Mouse (Mus musculus): ENCODE data around the gene Plekhg5.
A peak's percentile ranks its signal among the peaks of the same experiment; 100 is the strongest.
"Not testable (repeated sequence)": the region's sequence is repeated elsewhere in the genome, so short reads cannot be mapped to it uniquely, and the experiment has no call there.

Gene Plekhg5

DNA sequence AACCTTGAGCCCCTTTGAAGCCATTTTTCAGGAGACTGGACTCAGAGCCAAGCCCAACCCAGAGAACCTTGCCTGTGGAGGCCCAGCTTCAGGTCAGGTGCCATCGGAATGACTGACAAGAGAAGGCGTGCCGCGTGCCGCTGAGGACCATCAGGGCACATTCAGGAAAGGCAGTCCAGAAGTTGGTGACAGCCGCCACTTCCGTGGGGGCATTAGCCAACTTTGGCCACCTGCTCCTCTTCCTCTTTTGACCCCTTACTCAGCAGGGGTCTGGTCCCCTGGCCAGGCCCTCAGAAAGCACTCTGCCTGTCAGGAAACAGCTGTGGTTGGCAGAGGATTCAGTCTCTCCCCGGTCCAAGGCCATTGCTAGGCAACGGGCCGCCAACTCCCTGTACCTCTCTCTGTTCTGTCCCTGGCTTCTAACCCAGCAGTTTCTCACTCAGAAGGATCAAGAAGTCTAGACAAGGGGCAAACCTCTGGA lies at the start of gene Plekhg5:
TSS of gene Plekhg5 (plus strand) at position 378 of the 481 bp plus-strand sequence.
- no peak for DNase-seq

- DNase-seq, result no peak
Measured at GRCm38 (mm10) chr4:152022506-152022905, 49.8 kb upstream of the Plekhg5 start.

- no peak for DNase-seq
Measured at GRCm38 (mm10) chr4:152024525-152024924, 47.8 kb upstream of the Plekhg5 start.

DNA sequence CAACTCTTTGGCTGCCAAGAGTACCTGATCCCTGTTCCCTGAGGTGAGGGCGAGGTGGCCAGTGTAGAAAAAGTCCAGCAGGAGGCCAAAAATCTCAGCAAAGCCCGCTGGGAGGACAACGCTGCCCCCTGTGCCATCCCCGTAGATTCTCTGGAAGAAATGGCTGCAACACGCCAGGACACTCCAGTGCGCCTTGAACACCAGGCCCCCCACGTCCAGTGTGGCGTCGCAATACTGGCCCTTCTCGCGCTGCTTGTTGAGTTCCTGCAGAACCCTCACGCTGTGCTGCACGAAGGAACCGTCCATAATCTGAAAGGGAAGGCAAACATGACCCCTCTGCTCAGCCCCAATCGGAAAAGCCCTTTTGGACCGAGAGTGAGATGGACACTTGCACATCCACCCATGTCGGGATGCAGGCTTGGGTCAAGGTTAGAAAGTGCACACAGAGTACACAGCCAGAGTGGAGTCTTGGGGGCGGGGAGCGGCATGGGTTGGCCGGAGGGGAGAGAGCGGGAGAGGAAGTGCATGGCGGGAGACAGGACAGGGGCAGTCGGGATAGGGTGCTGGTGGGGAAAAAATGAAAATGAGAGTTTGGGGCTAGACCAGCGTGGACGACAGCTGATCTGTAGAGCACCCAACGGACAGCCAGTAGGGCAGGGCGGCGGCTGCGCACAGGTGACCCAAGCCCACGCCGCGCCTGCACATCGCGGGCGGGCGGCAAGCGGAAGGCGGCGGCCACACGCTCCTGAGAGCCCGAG lies 45.4 kb upstream of the Plekhg5 start:
- DNase-seq, result no peak

GRCm38 (mm10) chr4:152027524-152027923 lies 44.8 kb upstream of the Plekhg5 start, which contains the start of gene Zbtb48:
Gene Zbtb48, minus strand, starts transcription at chr4:152027671.
- peak; percentile 90 for DNase-seq

DNA sequence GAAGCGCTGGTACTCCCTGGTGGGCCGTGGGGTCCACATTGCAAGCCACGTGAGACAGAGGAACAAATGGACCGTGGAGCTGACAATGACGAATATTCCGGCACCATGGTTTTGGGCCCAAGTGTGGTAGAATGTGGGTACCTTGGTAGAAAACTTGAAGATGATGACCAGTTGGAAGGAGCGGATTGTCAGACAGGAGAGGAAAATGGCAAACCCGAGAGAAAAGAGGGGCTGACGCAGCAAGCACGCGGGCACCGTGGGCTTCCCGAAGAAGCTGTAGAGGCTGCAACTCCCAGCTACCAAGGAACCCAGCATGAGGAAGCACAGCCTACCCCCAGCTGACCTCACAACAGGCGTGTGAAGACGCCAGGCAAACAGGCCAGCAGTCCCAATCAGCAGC lies 43.8 kb upstream of the Plekhg5 start:
- no peak for DNase-seq

DNA sequence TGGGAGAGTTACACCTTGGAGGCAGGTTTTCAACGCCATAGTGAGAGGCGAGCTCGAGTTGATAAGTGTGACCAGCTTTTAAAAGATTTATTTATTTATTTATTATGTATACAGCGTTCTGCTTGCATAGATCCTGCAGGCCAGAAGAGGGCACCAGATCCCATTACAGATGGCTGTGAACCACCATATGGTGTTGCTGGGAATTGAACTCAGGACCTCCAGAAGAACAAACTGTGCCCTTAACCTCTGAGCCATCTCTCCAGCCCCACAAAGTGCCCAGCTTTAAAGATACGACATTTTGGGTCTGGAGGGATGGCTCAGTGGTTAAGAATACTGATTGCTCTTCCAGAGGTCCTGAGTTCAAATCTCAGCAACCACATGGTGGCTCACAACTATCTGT lies 43.2 kb upstream of the Plekhg5 start:
- DNase-seq, result no peak

DNA sequence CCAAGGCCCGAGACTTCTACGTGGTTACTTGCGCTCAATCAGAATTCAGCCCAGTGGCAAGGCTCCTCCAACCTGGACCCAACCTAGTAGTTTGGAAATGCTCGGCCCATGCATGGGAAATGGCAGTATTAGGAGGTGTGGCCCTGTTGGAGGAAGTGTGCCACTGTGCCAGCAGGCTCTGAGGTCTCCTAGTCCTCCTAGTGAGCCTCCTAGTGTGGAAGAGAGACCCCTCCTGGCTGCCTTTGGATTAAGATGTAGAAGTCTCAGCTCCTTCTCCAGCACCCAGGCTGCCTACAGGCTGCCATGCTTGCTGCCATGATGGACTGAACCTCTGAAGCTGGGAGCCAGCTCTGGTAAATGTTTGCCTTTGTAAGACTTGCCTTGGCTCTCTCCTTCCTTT lies 42.3 kb upstream of the Plekhg5 start:
- no peak for DNase-seq

DNA sequence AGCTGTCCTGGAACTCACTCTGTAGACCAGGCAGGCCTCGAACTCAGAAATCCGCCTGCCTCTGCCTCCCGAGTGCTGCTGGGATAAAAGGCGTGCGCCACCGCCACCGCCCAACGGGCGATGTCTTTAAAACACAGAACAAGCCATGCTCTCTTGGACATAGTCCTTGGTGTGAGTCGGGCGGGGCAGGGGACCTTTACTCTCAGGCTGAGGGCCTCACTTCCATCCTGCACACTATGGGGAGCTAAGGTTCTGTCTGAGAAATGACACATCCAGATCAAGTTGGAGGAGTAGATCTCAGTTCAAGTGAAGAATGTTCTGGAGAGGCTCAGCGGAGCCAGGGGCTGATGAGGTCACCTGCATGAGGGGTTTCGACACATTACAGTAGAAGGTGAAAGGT lies 39.4 kb upstream of the Plekhg5 start:
- no peak for DNase-seq

- DNase-seq, result not testable (repeated sequence)
Measured at GRCm38 (mm10) chr4:152036464-152036863, 35.8 kb upstream of the Plekhg5 start.

- no peak for DNase-seq
Measured at GRCm38 (mm10) chr4:152038225-152038984, 33.9 kb upstream of the Plekhg5 start, which contains the start of gene Tas1r1. Gene Tas1r1, minus strand, starts transcription at chr4:152038568.

DNA sequence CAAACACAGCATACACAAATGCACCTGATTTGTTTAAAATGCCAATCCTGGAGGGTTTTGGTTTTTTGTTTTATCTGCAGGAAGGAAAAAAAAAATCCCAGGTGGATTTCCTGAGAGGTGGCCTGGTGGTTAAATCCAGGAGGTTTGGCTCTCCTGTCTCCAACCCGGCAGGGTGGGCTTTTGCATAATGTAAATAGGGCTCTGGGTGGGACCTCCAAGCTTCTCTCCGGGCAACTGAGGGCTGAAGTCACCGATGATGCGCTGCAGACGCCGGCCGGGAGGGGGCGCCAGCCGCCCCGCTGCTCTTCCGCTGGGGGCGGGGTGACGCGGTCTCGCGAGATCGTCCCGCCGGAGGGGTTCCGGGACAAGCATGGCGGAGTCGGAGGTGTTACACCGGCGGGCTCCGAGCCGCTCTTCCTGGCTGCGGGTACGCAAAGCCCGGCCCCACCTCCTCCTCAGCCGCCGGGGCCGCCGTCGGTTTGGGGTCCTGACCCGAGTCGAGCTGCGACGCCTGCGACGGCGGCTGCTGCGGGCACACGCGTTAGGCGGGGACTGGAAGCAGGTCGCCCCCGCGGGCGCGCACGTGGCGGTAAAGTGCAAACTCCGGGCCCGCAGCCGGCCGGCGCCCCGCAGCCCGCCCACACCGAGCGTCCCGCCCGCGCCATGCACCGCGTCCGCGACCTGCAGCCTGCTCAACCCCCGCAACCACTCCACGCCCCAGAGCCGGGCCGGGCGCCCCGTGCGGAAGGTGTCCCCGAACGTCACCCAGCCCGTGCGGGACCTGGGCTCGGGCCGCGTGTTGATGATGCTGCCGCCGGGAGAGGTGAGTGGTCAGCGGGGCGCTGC lies 33.1 kb upstream of the Plekhg5 start, which contains the start of gene Nol9:
TSS of gene Nol9 (plus strand) at position 337 of the 846 bp plus-strand sequence.
- DNase-seq, result peak; percentile 97

- DNase-seq, result no peak
Measured at GRCm38 (mm10) chr4:152039831-152040310, 32.4 kb upstream of the Plekhg5 start.

GRCm38 (mm10) chr4:152041924-152042641 lies 30.2 kb upstream of the Plekhg5 start:
- no peak for DNase-seq

DNA sequence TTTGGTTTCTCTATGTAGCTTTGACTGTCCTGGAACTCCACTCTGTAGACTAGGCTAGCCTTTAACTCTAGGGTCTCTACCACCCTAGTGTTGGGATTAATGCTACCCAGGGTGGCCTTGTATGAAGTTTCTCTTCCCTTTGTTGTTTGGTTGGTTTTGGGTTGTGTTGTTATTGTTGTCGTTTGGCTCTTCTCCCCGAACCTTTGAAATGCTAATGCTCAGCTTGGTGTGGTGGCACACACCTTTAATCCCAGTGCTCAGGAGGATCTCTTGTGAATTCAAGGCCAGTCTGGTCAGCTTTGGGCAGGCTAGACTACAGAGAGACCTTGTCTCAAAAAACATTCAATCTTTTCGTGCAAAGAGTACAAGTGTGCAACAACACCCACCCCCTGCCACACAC lies 29.1 kb upstream of the Plekhg5 start:
- no peak for DNase-seq

DNA sequence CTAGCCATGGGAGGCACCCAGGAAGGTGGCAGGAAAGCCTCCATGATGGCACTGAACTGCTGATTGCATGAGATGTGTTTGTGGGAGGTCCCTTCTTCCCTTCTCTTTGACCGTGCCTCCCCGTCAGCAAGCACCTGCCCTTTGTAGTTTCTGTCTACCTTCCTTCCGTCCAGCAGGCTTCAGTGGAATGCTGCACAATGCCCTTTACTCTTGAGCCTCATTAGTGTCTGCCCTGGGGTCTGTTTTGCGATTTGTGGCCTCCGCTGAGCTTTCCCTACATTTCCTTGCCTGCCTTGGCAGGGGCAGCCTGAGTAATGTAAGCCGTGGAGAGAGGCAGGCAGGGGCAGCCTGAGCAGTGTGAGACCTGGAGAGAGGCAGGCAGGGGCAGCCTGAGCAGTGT lies 27.7 kb upstream of the Plekhg5 start:
- DNase-seq, result no peak

DNA sequence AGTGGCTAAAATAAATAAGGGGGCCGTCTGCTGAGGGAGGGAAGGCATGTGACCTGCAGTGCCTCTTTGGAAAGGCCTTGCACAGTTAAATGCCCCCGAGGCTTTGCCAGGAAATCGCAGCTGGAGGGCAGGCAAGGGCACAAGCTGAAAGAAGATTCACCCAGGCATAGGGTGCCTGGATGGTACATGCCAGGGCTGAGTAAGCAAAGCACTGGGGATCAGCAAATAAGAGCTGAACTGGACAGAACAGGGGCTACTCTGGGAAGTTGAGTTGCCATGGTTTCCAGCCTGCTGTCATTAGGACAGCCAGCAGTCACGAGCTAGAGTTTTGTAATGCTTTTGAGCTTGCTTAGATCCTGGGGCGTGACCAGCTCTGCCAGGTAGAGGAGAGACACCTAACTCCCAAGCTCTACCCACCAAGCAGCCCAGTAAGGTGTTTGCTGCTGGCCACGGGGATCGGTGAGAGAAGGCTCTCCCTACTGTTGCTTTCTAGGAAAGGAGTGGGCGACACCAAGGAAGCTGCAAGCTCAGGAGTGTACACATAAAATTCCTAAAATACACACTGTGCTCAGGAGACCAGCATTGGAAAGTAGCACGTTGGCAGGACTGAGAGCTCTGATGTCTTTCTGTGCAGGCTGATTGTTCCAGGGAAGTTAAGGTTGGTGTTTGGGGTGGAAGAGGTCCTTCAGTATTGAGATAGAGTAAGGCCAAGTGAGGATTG lies 9.7 kb upstream of the Plekhg5 start:
- DNase-seq, result no peak

DNA sequence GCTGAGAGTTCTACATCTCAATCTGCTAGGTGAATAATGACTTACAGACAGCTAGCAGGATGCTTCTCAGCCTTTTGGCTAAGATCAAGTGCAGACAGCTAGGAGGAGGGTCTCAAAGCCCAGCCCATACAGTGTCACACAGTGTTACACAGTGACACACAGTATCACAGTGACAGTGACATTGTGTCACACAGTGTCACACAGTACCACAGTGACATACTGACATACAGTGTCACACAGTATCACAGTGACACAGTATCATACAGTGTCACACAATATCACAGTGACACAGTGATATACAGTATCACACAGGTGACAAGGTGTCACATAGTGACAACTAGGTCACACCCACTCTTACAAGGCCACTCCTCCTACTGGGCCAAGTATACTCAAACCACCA lies 5.0 kb upstream of the Plekhg5 start:
- no peak for DNase-seq

DNA sequence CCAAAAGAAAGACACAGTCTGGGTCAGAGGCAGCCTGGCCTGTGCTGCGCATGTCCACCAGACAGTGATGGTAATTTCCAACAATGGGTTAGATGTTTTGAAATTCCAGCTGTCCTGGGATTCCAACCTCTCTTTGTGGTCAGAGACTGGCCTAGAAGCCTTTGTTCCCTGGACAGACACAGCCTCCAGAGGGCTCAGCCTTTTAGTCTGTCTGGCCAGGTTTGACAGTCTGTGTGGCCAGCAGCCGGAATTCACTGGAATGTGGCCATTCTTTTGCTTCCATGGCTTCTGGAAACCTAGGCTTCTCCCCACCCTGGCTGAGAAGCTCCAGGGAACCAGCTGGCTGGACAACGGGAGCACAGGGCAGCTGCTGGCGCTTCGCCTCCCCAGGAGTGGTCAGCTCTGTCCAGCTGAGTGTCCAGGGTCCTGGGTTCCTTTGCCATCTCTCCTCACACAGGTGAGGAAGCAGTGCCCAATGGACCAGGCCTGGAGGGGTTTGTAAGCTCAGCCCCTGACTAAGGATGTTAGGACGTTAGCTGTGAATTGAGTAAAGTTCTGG lies 4.1 kb upstream of the Plekhg5 start:
- DNase-seq, result no peak

- no peak for DNase-seq
Measured at GRCm38 (mm10) chr4:152069245-152069644, 3.1 kb upstream of the Plekhg5 start.
